Mouse (Mus musculus) c-Kit-positive CD71-negative TER-119-negative erythroid progenitor cells, embryonic 14.5 days (primary cell): ENCODE results near the gene Rorb.

Experiments used
- DNase-seq: peaks from one replicate; pipeline ENCODE4 v3.0.0-alpha.2; 2013; ENCODE audit warnings: low read depth

Rorb gene

GRCm38 (mm10) chr19:18888491-18889116 lies 222.4 kb downstream of the Rorb start:
- no peak for DNase-seq

GRCm38 (mm10) chr19:18887646-18888407 lies 223.2 kb downstream of the Rorb start:
- no peak for DNase-seq

GRCm38 (mm10) chr19:18881162-18881561 lies 229.8 kb downstream of the Rorb start:
- no peak for DNase-seq
